Mouse (Mus musculus) cerebellum, adult 2 months (tissue): ENCODE results near the gene Commd6.

Experiments used
- CTCF ChIP-seq: fragments of 200-500 bp; IDR thresholded peaks from 2 replicates; pipeline ENCODE4 v1.5.1; 2011; ENCODE audit warnings: low read depth, mild to moderate bottlenecking, control low read depth, low read length, moderate library complexity, borderline replicate concordance; ENCODE audit not compliant: insufficient read depth
- POLR2A ChIP-seq: fragments of 200-500 bp; IDR thresholded peaks from 2 replicates; pipeline ENCODE4 v1.6.1; 2011; ENCODE audit warnings: low read length, control low read depth, borderline replicate concordance; ENCODE audit not compliant: insufficient read depth

DNA sequence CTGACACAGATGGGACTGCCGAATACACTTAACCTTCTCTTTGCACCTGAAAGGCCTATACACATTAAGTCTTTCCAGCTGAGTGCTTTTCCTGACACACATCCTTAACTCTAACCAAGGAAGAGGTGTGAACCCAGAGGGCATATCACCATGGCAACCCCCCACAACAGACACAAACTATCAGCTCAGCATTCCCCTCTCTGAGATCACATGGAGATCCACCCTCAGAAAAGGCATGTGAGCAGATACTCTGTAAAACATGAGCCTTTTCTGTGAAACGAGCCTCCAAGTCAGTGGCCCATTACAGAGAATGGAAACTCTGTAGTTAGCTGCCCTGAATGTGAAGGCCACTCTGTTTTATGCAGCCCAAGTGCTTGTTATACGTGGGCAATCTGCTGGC, 37.6 kb downstream of the Commd6 start:
- TF ChIP-seq POLR2A (no peak), CTCF (no peak)
